Mouse (Mus musculus): ENCODE data around the gene Icos.

DNA sequence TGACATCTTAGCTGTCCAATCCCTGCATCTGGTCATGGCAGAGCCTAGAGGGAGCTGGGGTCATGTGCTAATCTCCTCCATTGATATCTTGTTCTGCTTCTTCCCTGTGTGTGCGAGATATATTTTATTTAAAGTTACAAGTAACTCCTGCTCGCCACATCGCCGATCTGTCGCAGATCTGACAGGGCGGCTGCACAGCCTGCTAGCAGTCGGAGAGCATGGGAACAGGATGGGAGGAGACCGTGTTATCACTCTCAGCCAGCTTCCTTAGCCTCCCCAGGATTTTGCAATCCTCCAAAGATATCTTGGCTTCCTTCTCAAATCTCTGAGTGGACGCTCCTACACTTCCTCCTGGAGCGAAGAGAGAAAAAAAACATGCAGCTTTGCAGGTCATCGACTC is 17.3 kb upstream of the Icos start:
- TF ChIP-seq GATA1 (IDR thresholded peaks at IDR 0.05; ENCODE audit: borderline replicate concordance, low read length) (no peak), FLI1 (IDR thresholded peaks at IDR 0.05; ENCODE audit: low read length) (no peak)
